Mouse (Mus musculus) lung, embryonic 14.5 days (tissue): Measurements from ENCODE around the gene Dpm2. TPM values are rescaled to one million over a fixed set of nuclear protein-coding genes. Genes with fewer than 3 reads are reported as not detected.

Experiments used
- ATAC-seq: fragments of 200-750 bp; cut with Nextera tagmentation; 2 replicates; pipeline ENCODE4 v1.8.0; 2017; ENCODE audit warnings: mild to moderate bottlenecking, moderate TSS enrichment, moderate library complexity; ENCODE audit not compliant: insufficient read depth
- DNase-seq: peaks from one replicate; pipeline ENCODE4 v3.0.0-alpha.2; 2015
- H3K27ac ChIP-seq: fragments of 300-500 bp; sonication (generic); 2 replicates; pipeline ENCODE4 v1.5.1; 2014; ENCODE audit warnings: low read depth, mild to moderate bottlenecking, moderate library complexity
- H3K27me3 ChIP-seq: fragments of 300-500 bp; sonication (generic); 2 replicates; pipeline ENCODE4 v1.6.1; 2014; ENCODE audit warnings: low read length, control low read depth; ENCODE audit not compliant: insufficient read depth
- H3K36me3 ChIP-seq: fragments of 300-500 bp; sonication (generic); 2 replicates; pipeline ENCODE4 v1.6.1; 2014; ENCODE audit warnings: control low read depth; ENCODE audit not compliant: insufficient read depth
- H3K4me1 ChIP-seq: fragments of 300-500 bp; sonication (generic); 2 replicates; pipeline ENCODE4 v1.6.1; 2014; ENCODE audit warnings: antibody characterized with exemption, control low read depth; ENCODE audit not compliant: insufficient read depth
- H3K4me2 ChIP-seq: fragments of 300-500 bp; sonication (generic); 2 replicates; pipeline ENCODE4 v1.6.1; 2014; ENCODE audit warnings: mild to moderate bottlenecking
- H3K4me3 ChIP-seq: fragments of 300-500 bp; sonication (generic); 2 replicates; pipeline ENCODE4 v1.5.1; 2014; ENCODE audit warnings: low read depth, low read length
- H3K9ac ChIP-seq: fragments of 300-500 bp; sonication (generic); 2 replicates; pipeline ENCODE4 v1.6.1; 2014
- H3K9me3 ChIP-seq: fragments of 300-500 bp; sonication (generic); 2 replicates; pipeline ENCODE4 v1.6.1; 2016; ENCODE audit warnings: low read depth, low read length, control low read depth
- CTCF ChIP-seq: IDR thresholded peaks from 2 replicates; pipeline ENCODE4 v1.5.1; 2016; ENCODE audit warnings: antibody characterized with exemption, low read depth
- WGBS: fragments of 180-500 bp; shearing (Covaris S2); extraction: QIAGEN DNeasy Blood & Tissue Kit; methylation state at CpG from one replicate; pipeline ENCODE4 v1.1.7; 2014; 5-methylcytosine and 5-hydroxymethylcytosine counted together
- polyA plus RNA-seq: library from polyadenylated mRNA; unstranded; fragments of >200 nt; fragmentation: Nextera tagmentation; extraction: Ambion mirVana; gene quantifications from 2 replicates; pipeline ENCODE4 v1.2.1, GENCODE M21; 2014

Dpm2 gene
- polyA plus RNA-seq, 1 experiment from 2014 or later: 98.5 TPM

DNA sequence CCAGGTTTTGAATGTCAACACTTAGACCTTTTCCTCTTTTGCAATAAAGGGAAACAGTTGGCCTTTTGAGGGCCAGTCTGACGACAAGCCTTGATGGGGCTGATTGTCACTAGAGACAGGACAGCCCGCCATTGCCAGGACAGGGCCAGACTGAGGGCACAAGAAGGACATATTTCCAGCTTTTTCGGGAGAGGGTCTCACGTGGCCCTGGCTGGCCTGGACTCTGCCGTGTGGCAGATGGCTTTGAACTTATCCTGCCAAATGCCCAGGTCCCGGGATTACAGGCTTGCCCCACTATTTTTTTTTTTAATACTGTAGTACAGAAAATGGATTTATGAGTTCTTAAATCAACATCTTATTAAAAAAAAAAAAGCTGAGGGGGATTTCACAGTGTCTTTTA lies 20.6 kb downstream of the Dpm2 start:
- H3K9ac ChIP-seq: no peak overlapping the region
- WGBS: 63% methylated on average over 6 of the region's 6 CpGs
- no peak for ATAC-seq
- H3K4me1 ChIP-seq: peaks cover 15% of the 10 kb centered on the region
- H3K27ac ChIP-seq: no peak overlapping the region
- DNase-seq: no peak
- H3K27me3 ChIP-seq: no peaks in the 10 kb centered on the region
- no peaks in the 10 kb centered on the region for H3K9me3 ChIP-seq
- no peak for TF ChIP-seq CTCF
- H3K36me3 ChIP-seq: peaks cover 23% of the 10 kb centered on the region; the same call in 1 of the 2 replicates
- no peak overlapping the region for H3K4me3 ChIP-seq
- no peak overlapping the region for H3K4me2 ChIP-seq

DNA sequence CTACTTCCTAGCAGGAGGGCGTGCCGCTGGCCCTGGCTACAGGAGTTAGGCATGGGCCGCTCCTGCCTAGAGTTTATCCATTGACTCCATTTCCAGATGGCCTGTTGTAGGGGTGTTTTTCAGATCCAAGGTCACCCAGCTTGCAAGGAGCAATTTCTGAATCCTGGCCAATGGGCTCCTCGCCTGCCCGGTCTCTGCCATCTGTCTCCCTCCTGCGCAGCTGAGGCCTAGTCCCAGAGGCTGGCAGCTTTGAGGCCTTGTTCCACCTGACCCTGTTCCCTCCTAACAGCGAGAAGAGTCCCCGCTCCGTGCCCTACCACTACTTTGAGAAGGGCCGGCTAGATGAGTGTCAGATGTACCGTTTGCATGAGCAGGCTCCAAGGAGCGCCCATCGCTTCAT lies 26.1 kb downstream of the Dpm2 start:
- no peak for DNase-seq
- H3K27me3 ChIP-seq: no peaks in the 10 kb centered on the region
- no peaks in the 10 kb centered on the region for H3K9me3 ChIP-seq
- WGBS: 87% methylated on average over 13 of the region's 13 CpGs
- H3K4me1 ChIP-seq: 0 out of 2 replicates have a peak, but pooled peaks cover 3% of the 10 kb centered on the region
- ATAC-seq: no peak
- TF ChIP-seq CTCF: no peak
- H3K27ac ChIP-seq: no peak overlapping the region
- H3K4me3 ChIP-seq: no peak overlapping the region
- peaks cover 22% of the 10 kb centered on the region for H3K36me3 ChIP-seq
- H3K9ac ChIP-seq: no peak overlapping the region
- H3K4me2 ChIP-seq: no peak overlapping the region

DNA sequence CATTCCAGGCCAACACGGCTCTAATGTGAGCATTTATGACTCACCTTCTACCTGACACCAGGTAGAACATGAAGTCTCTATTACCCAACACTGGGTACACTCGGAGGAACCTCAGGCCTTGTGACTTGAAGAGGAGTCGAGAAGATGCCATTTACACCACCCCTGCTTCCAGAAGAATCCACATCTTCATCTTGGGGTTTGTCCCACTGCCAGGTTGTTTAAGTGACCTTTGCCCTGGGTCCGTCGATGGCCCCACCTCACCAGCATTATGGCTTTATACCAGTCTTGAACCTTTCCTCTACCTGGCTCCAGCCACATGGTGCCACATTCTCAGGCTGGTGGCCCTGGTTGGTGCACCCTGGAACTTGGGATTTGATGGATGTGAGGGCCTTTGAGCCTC lies 26.6 kb downstream of the Dpm2 start:
- no peak for ATAC-seq
- Histone ChIP-seq H3K9me3 (no peaks in the 10 kb centered on the region), H3K4me2 (no peak overlapping the region), H3K4me1 (peaks cover 8% of the 10 kb centered on the region), H3K27ac (no peak overlapping the region), H3K27me3 (no peaks in the 10 kb centered on the region), H3K36me3 (peaks cover 22% of the 10 kb centered on the region), H3K4me3 (no peak overlapping the region), H3K9ac (no peak overlapping the region)
- 82% methylated on average over 5 of the region's 5 CpGs for WGBS
- no peak for DNase-seq
- TF ChIP-seq CTCF: no peak

DNA sequence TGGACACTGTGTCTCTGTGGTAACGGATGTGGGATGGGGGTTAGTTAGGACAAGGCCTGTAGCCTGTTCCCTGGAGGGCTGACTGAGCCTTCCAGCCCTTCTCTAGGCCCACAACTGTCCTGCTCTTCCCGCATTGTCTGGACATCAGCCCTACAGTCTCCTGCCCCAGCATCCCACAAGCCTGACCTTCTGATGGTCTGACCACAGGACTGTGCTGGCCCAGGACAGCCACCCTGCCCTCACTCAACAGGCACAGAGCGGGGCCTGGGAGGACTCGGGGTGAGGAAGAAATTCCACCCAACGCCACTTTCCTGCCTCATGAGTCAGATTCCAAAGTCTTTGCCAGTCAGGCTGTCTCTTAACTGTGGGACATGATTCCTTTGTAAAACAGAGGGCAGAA lies 27.0 kb downstream of the Dpm2 start:
- no peak for TF ChIP-seq CTCF
- DNase-seq (no peak), ATAC-seq (no peak)
- Histone ChIP-seq H3K4me3 (no peak overlapping the region), H3K9ac (no peak overlapping the region), H3K27me3 (no peaks in the 10 kb centered on the region), H3K4me2 (no peak overlapping the region), H3K27ac (no peak overlapping the region), H3K9me3 (no peaks in the 10 kb centered on the region), H3K36me3 (peaks cover 22% of the 10 kb centered on the region), H3K4me1 (peaks cover 9% of the 10 kb centered on the region)
- 84% methylated on average over 5 of the region's 5 CpGs for WGBS

DNA sequence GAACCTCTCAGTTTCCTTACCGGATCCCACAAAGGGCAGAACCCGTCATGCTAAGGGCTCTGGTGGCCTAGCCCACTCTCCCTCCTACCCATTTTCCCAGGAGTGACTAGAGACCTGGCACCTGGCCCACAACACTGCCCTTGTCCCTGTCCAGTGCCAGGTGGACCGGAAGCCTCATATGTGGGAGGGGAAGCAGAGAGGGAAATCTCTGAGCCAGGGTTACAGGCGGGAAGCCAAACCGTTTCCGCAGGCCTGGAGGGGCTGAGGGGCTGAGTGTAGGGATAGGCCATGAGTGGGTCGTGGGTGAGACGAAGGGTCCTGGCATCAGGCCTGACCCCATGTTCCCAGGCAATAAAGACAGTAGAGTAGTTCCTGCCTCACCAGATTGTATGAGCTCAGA lies 27.8 kb downstream of the Dpm2 start:
- peaks cover 22% of the 10 kb centered on the region for H3K36me3 ChIP-seq
- ATAC-seq: no peak
- no peaks in the 10 kb centered on the region for H3K9me3 ChIP-seq
- H3K4me2 ChIP-seq: no peak overlapping the region
- no peak overlapping the region for H3K9ac ChIP-seq
- WGBS: 85% methylated on average over 8 of the region's 8 CpGs
- DNase-seq: no peak
- H3K27ac ChIP-seq: no peak overlapping the region
- H3K4me1 ChIP-seq: peaks cover 9% of the 10 kb centered on the region
- TF ChIP-seq CTCF: no peak
- H3K4me3 ChIP-seq: no peak overlapping the region
- no peaks in the 10 kb centered on the region for H3K27me3 ChIP-seq

DNA sequence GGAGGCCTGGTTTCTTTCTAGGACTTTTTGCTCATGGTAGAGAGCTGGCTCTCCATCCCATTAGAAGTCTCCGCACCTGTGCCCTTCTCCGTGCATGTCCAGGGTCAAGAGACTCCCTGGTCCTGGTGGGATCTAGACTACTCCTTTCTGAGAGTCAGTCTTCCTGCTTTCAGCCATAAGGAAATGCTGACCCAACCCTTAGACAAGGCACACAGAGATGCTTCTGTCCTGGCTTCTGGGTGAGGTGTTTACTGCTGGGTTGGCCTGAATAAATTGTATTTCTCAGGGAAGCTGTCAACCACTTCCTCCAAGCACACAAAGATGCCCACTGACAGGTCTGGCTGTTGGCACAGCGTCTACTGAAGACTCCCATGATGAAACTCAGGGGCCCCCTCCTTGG lies 28.8 kb downstream of the Dpm2 start, which contains the start of gene St6galnac6:
Gene St6galnac6, plus strand, starts transcription at position 301 of the 400 bp plus-strand sequence.
- no peak within 1 kb of the TSS for H3K9ac ChIP-seq

DNA sequence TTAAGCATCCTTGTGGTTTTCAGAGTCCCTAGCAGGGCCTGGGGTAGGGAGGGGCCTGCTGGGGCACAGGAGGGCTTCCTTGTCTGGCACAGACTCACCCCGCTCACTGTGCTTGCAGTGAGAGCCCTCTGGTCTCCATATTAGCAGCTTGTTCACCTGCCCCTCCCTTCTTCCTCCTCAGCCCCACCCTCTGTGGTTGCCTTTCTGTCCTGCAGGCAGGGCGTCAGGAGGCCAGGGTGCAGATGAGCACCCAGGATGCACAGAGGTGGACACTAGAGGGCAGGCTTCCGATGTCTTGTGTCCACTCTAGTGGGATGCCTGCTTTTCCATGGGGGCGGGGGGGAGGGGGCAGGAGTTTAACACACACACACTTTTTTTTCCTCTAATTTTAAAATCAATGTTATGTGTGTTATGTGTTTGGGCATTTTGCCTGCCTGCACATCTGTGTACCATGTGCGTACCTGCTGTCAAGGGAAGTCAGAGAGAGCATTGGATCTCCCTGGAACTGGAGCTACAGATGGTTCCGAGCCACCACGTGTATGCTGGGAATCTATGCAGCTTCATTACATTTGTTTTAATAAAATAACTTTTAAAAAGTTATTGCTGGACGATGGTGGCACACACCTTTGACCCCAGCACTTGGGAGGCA lies 30.9 kb downstream of the Dpm2 start:
- no peak overlapping the region for H3K9ac ChIP-seq
- no peaks in the 10 kb centered on the region for H3K9me3 ChIP-seq
- ATAC-seq (no peak), DNase-seq (peak; percentile 62)
- no peak overlapping the region for H3K4me3 ChIP-seq
- H3K27me3 ChIP-seq: no peaks in the 10 kb centered on the region
- peaks cover 8% of the 10 kb centered on the region for H3K36me3 ChIP-seq
- no peak overlapping the region for H3K27ac ChIP-seq
- WGBS: 42% methylated on average over 8 of the region's 8 CpGs
- peak; percentile 50 for TF ChIP-seq CTCF
- H3K4me1 ChIP-seq: peaks cover 9% of the 10 kb centered on the region
- no peak overlapping the region for H3K4me2 ChIP-seq

More for the DNA sequence above, 28.8 kb downstream of the Dpm2 start, which contains the start of gene St6galnac6:
- 86% methylated on average over 3 of the region's 3 CpGs for WGBS
- Histone ChIP-seq H3K4me2 (no peak within 1 kb of the TSS), H3K27ac (no peak within 1 kb of the TSS), H3K27me3 (no peaks in the 10 kb centered on the region), H3K4me1 (peaks cover 9% of the 10 kb centered on the region), H3K36me3 (peaks cover 16% of the 10 kb centered on the region), H3K9me3 (no peaks in the 10 kb centered on the region), H3K4me3 (no peak within 1 kb of the TSS)
- DNase-seq (no peak), ATAC-seq (no peak)
- no peak for TF ChIP-seq CTCF
